Mouse (Mus musculus) cerebellum, adult 2 months (tissue): ENCODE data around the gene Igfbp6.

Experiments used
- CTCF ChIP-seq: fragments of 200-500 bp; IDR thresholded peaks from 2 replicates; pipeline ENCODE4 v1.5.1; 2011; ENCODE audit warnings: low read depth, mild to moderate bottlenecking, control low read depth, low read length, moderate library complexity, borderline replicate concordance; ENCODE audit not compliant: insufficient read depth
- POLR2A ChIP-seq: fragments of 200-500 bp; IDR thresholded peaks from 2 replicates; pipeline ENCODE4 v1.6.1; 2011; ENCODE audit warnings: low read length, control low read depth, borderline replicate concordance; ENCODE audit not compliant: insufficient read depth

- TF ChIP-seq CTCF (no peak), POLR2A (no peak)
Observed at GRCm38 (mm10) chr15:102191699-102192098, 47.5 kb downstream of the Igfbp6 start.
